Mouse (Mus musculus) embryonic stem cell, embryonic (primary cell): Measurements from ENCODE around the gene Pdia4.
"Not testable (repeated sequence)": the region's sequence is repeated elsewhere in the genome, so short reads cannot be mapped to it uniquely, and the experiment has no call there.

Experiments
- CTCF ChIA-PET, 4 experiments: fragments of 300-600 bp in 2 of 4; fragments of 350-600 bp in 2 of 4; sonication (Branson Sonifier 250); formaldehyde crosslinking; loops; one replicate each; lab custom pipeline; 2022; ENCODE audit warnings: inconsistent platforms in 2 of 4; lab: Charles Lee
- POLR2A ChIA-PET, 4 experiments: fragments of 300-600 bp in 2 of 4; fragments of 350-600 bp in 2 of 4; sonication (Branson Sonifier 250); formaldehyde crosslinking; loops; one replicate each; lab custom pipeline; 2022; ENCODE audit warnings: antibody characterized with exemption in 4 of 4, inconsistent platforms in 1 of 4; lab: Charles Lee

The Pdia4 gene

GRCm38 (mm10) chr6:47790745-47791144 lies 22.5 kb downstream of the Pdia4 start:
- ChIA-PET POLR2A (interaction anchor here in 3 of 4 experiments (0.7 to 6.8 kb wide), 27 partner anchors 8 to 130 kb away, joined by 3 to 100 read pairs (median 5); partner anchors contain the start of genes Pdia4 (in 3 of the 3), Zfp398 (in 3 of the 3) and Zfp282 (in 1 of the 3)), CTCF (interaction anchor here in 3 of 4 experiments (0.6 to 1.5 kb wide), 8 partner anchors 8 to 226 kb away, joined by 3 to 14 read pairs (median 6); partner anchors contain the start of gene Zfp398 (in 1 of the 3))

GRCm38 (mm10) chr6:47788821-47789220 lies 24.4 kb downstream of the Pdia4 start:
- ChIA-PET POLR2A (interaction anchor here (0.6 to 6.8 kb wide), 20 partner anchors 10 to 181 kb away, joined by 3 to 100 read pairs (median 6); partner anchors contain the start of genes Pdia4 (in 4 of the 4) and Zfp398 (in 1 of the 4)), CTCF (interaction anchor here in 3 of 4 experiments (1.0 to 1.1 kb wide), 3 partner anchors 10 kb away, joined by 3 to 9 read pairs (median 5); no protein-coding TSS in a partner anchor)

- ChIA-PET CTCF (interaction anchor here in 3 of 4 experiments (1.0 to 1.1 kb wide), 3 partner anchors 11 kb away, joined by 3 to 9 read pairs (median 5); no protein-coding TSS in a partner anchor), POLR2A (interaction anchor here (0.6 to 2.8 kb wide), 19 partner anchors 11 to 193 kb away, joined by 3 to 16 read pairs (median 5); partner anchors contain the start of genes Pdia4 (in 3 of the 4), Ezh2 (in 1 of the 4) and Zfp398 (in 1 of the 4))
These were observed 25.1 kb downstream of the Pdia4 start for GRCm38 (mm10) chr6:47787941-47788736.

GRCm38 (mm10) chr6:47784707-47785412 lies 28.4 kb downstream of the Pdia4 start:
- ChIA-PET CTCF (interaction anchor here in 1 of 4 experiments (0.9 kb wide), 1 partner anchor 14 kb away, joined by 4 read pairs; no protein-coding TSS in a partner anchor), POLR2A (interaction anchor here in 2 of 4 experiments (0.7 to 1.3 kb wide), 5 partner anchors 28 to 194 kb away, joined by 3 to 5 read pairs (median 4); partner anchors contain the start of genes Pdia4 (in 2 of the 2) and Zfp398 (in 1 of the 2))

GRCm38 (mm10) chr6:47781091-47781968 lies 31.9 kb downstream of the Pdia4 start:
- ChIA-PET POLR2A (interaction anchor here in 2 of 4 experiments (0.6 to 2.9 kb wide), 15 partner anchors 9 to 1530 kb away, joined by 3 to 14 read pairs (median 6); partner anchors contain the start of genes Pdia4 (in 2 of the 2), Zfp398 (in 1 of the 2) and Zfp786 (in 1 of the 2)), CTCF (interaction anchor here in 1 of 4 experiments (1.3 kb wide), 1 partner anchor 18 kb away, joined by 12 read pairs; no protein-coding TSS in a partner anchor)

- POLR2A ChIA-PET, result interaction anchor here in 2 of 4 experiments (0.6 to 2.9 kb wide), 6 partner anchors 10 to 1531 kb away, joined by 3 to 14 read pairs (median 9); no protein-coding TSS in a partner anchor
- CTCF ChIA-PET, result interaction anchor here in 1 of 4 experiments (1.3 to 1.6 kb wide), 2 partner anchors 18 to 55 kb away, joined by 4 to 12 read pairs; partner anchors contain the start of gene Zfp398
These were observed 32.6 kb downstream of the Pdia4 start for GRCm38 (mm10) chr6:47780576-47781013.

- CTCF ChIA-PET, POLR2A ChIA-PET: not testable (repeated sequence)
These were observed 41.5 kb downstream of the Pdia4 start for GRCm38 (mm10) chr6:47771760-47772159.

- CTCF ChIA-PET, POLR2A ChIA-PET: not testable (repeated sequence)
These were observed 42.1 kb downstream of the Pdia4 start for GRCm38 (mm10) chr6:47771113-47771512.

GRCm38 (mm10) chr6:47769861-47770260 lies 43.4 kb downstream of the Pdia4 start:
- CTCF ChIA-PET, POLR2A ChIA-PET: not testable (repeated sequence)

GRCm38 (mm10) chr6:47768520-47768919 lies 44.7 kb downstream of the Pdia4 start:
- CTCF ChIA-PET, POLR2A ChIA-PET: not testable (repeated sequence)

GRCm38 (mm10) chr6:47767355-47767754 lies 45.9 kb downstream of the Pdia4 start:
- CTCF ChIA-PET, result not testable (repeated sequence)

GRCm38 (mm10) chr6:47762686-47763085 lies 50.5 kb downstream of the Pdia4 start:
- POLR2A ChIA-PET, CTCF ChIA-PET: not testable (repeated sequence)

More at GRCm38 (mm10) chr6:47767355-47767754, 45.9 kb downstream of the Pdia4 start:
- POLR2A ChIA-PET, result not testable (repeated sequence)

GRCm38 (mm10) chr6:47759406-47759805 lies 53.8 kb downstream of the Pdia4 start:
- POLR2A ChIA-PET, CTCF ChIA-PET: not testable (repeated sequence)

GRCm38 (mm10) chr6:47757849-47758248 lies 55.4 kb downstream of the Pdia4 start:
- CTCF ChIA-PET, POLR2A ChIA-PET: not testable (repeated sequence)

- CTCF ChIA-PET, POLR2A ChIA-PET: not testable (repeated sequence)
These were observed 55.8 kb downstream of the Pdia4 start for GRCm38 (mm10) chr6:47757429-47757828.

GRCm38 (mm10) chr6:47753144-47753543 lies 60.1 kb downstream of the Pdia4 start:
- CTCF ChIA-PET, POLR2A ChIA-PET: not testable (repeated sequence)

- CTCF ChIA-PET, POLR2A ChIA-PET: not testable (repeated sequence)
These were observed 64.9 kb downstream of the Pdia4 start for GRCm38 (mm10) chr6:47748306-47748705.

GRCm38 (mm10) chr6:47747886-47748285 lies 65.3 kb downstream of the Pdia4 start:
- CTCF ChIA-PET, POLR2A ChIA-PET: not testable (repeated sequence)
